Mouse (Mus musculus) effector memory CD4-positive, alpha-beta T cell, adult 7 months (primary cell): ENCODE results near the gene Lck. TPM values are rescaled to one million over a fixed set of nuclear protein-coding genes. Genes with fewer than 3 reads are reported as not detected.

Source experiments
- polyA plus RNA-seq: library from polyadenylated mRNA; unstranded; fragments of 100-300 nt; shearing (Covaris generic); gene quantifications from one replicate; pipeline ENCODE4 v1.2.1, GENCODE M21; 2017

Lck gene
- 1,404 TPM for polyA plus RNA-seq

DNA sequence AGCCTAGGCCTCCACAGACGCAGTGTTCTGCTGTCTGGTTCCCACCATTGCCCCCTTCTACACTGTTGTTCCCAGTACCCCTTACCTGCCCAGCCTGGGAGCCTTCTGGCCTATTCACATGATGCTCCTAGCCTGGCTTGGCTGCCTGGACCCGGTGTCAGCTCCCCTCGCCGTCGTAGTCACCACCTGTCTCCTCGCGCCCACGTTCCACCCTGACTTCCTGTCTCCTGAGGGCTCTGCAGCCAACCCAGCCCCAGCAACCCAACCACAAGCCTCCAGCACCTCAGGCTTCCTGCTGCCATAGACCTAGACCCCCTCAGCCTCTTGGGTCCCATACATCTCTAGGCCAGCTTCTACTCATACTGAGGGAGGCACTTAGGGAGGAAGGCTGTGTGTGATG lies at the start of gene Lck:
Gene Lck, minus strand, starts transcription at position 212 of the 400 bp plus-strand sequence.

DNA sequence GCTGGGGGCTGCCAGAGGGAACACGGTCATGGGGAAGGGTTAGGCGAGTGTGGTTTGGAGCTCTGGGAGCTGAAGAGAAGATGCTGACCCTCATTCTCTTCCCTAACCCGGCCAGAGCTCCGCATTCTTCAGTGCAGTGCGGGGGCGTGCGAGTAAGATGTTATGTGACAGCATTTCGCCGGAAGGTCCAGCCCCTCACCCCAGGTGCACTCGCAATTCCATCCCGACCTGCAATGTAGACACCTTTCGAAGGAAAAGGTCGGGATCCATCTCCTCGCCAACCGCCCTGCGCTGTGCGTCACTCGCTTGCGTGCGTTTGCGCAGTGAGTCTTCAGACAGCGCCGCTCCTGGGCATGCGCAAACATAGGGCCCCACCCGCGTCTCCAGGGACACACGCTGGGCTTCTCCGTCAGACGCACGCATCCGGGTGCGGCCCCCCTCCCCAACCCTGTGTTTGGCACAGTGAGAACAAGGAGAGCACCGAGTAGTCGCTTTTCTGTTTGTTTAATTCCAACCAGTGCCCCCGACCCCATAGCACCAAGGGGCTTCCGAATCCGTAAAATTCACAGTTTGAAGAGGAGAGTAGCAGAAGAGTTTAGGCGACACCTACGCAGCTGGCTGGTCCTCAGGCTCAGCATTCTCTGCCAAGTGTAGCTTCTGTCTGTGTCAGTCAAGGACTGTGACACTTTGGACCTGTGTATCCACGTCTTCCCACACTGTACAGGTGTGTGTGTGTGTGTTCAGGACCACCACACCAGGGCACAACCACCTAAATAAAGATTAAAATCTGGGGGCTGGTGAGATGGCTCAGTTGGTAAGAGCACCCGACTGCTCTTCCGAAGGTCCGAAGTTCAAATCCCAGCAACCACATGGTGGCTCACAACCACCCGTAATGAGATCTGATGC lies 45.6 kb upstream of the Lck start, which contains the start of gene Iqcc:
Gene Iqcc, minus strand, starts transcription at position 314 of the 906 bp plus-strand sequence.

DNA sequence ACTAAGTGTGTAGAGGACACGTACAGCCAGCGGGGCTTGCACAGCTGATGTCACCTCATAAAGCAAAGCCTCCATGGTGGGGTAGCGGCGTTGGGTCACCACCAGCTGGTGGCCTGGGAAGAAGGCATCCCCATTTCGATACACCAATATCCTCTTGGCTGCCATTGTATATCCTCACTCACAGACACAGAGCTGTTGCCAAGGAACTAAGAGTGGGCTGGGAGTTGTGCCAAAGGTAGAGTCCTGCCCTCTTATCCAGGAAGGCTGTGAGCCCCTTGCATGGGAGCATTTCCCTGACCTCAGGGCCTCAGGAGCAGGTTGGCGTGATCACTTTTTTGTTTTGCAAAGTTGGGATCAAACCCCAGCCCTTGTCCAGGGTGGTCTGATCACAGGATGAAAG lies 40.7 kb upstream of the Lck start, which contains the start of gene Dcdc2b:
Gene Dcdc2b, minus strand, starts transcription at position 165 of the 400 bp plus-strand sequence.

DNA sequence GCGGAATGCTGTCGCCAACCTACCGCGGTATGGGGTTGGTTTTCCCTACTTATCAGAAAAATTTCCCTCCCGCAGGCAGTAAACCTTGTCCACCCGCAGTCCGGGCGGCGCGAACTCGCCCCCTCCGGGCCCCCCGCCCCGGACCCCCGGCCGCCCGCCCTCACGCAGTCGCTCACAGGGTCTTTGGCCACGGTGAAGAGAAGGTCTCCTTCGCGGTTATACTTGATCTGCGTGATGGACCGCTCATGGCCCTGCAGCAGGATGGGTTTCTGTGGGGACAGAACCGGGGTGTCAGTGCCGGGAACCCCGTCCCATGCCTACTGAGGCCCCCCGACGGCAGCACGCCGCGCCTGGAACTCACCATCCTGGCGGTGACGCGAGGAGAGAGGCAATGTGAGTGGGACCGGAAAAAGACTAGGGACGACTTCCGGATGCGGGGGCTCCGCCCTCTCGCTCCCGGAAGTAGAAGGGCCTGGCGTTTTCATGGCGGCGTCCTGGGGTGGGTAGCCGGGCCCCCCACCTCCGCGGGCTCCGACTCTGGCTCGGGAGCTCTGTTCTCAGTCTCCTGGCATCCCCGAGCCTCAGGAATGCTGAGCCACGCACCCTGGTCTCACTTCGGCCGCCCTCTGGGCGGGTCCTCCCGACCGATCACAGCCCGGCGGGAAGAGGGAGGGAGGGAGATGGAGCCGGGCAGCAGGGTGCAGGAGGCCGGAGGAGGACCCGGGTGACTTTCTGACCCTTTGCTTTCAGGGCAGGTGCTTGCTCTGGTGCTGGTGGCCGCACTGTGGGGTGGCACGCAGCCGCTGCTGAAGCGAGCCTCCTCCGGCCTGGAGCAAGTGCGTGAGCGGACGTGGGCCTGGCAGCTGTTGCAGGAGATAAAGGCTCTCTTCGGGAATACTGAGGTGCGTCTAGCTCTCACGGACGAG lies 27.1 kb upstream of the Lck start, which contains the start of the genes Eif3i and Tmem234:
Gene Eif3i, minus strand, starts transcription at position 416 of the 926 bp plus-strand sequence.
Gene Tmem234, plus strand, starts transcription at position 436 of the 926 bp plus-strand sequence.

DNA sequence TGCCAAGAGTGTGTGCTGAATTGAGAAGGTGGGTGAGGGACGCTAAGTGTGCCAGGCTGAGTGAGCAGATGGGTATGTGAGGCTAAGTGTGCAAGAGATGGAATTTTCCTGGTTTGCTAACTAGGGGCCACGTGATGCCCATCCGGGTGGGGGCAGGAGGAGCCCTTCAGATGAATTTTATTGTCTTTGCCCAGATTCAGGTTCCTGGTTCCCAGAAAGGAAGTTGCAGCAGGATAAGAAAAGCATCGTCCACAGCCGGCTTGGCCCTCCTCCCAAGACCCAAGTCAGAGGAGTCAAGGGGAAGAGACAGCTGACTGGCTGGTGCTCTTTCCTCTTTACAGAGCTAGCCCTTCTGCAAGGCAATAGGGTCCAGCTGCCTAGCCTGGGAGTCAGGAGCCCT lies 5.0 kb upstream of the Lck start, which contains the start of gene Fam167b:
Gene Fam167b, minus strand, starts transcription at position 84 of the 400 bp plus-strand sequence.

DNA sequence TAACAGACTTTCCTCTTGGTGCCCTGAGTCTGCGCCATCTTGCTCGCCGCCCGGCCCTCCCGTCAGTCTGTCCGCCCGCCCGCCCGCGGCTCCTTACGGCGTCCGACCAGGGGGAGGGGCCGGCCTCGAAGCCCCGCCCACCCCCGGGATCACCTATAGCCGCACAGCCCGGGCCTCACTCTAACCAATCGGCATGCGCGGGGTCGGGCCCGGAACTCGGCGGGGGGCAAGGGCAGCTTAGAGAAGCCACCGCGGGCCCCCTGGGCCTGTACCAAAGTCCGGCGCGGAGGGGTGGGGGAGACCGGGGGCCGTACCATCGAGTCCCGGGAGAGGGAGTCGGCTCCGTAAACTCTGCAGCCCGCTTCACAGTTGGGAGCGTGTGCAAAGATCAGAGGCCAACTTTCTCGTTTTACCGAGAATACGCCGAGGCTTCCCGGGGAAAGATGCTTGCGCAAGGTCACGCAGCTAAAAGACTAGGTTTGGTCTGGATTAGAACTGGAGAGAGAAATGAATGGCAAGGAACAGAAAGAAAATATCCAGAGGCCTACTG lies 30.8 kb downstream of the Lck start, which contains the start of gene Hdac1:
Gene Hdac1, minus strand, starts transcription at position 122 of the 550 bp plus-strand sequence.

GRCm38 (mm10) chr4:129513086-129513767 lies 60.2 kb downstream of the Lck start, which contains the start of gene Marcksl1:
Marcksl1 (plus strand) TSS chr4:129513581.

Other genes with a start within 250 kb of the Lck start
- 255 TPM for gene Rbbp4, start 238.3 kb downstream of the Lck start, polyA plus RNA-seq
- 29.9 TPM for gene Zbtb8os, start 237.9 kb downstream of the Lck start, polyA plus RNA-seq
- 4.0 TPM for gene Zbtb8a, start 195.5 kb downstream of the Lck start, polyA plus RNA-seq
- not detected for gene Zbtb8b, start 132.8 kb downstream of the Lck start, polyA plus RNA-seq
- gene Bsdc1, start 112.1 kb downstream of the Lck start, polyA plus RNA-seq: 83.6 TPM
- gene Tssk3, start 82.6 kb downstream of the Lck start, polyA plus RNA-seq: not detected
- not detected for gene Fam229a, start 82.5 kb downstream of the Lck start, polyA plus RNA-seq
- 39.8 TPM for gene Marcksl1, start 60.1 kb downstream of the Lck start, polyA plus RNA-seq
- 159 TPM for gene Hdac1, start 30.9 kb downstream of the Lck start, polyA plus RNA-seq
- gene Fam167b, start 4.9 kb upstream of the Lck start, polyA plus RNA-seq: not detected
- gene Eif3i, start 27.0 kb upstream of the Lck start, polyA plus RNA-seq: 188 TPM
- 158 TPM for gene Tmem234, start 27.0 kb upstream of the Lck start, polyA plus RNA-seq
- 1.2 TPM for gene Dcdc2b, start 40.6 kb upstream of the Lck start, polyA plus RNA-seq
- 22.2 TPM for gene Iqcc, start 45.5 kb upstream of the Lck start, polyA plus RNA-seq
- gene Ccdc28b, start 50.3 kb upstream of the Lck start, polyA plus RNA-seq: 15.7 TPM
- 70.1 TPM for gene Txlna, start 67.4 kb upstream of the Lck start, polyA plus RNA-seq
- 24.0 TPM for gene Kpna6, start 99.1 kb upstream of the Lck start, polyA plus RNA-seq
- gene Tmem39b, start 123.2 kb upstream of the Lck start, polyA plus RNA-seq: 12.6 TPM
- 152 TPM for gene Khdrbs1, start 168.7 kb upstream of the Lck start, polyA plus RNA-seq
- gene Ptp4a2, start 237.6 kb upstream of the Lck start, polyA plus RNA-seq: 770 TPM